Mouse (Mus musculus): ENCODE data around the gene Arhgap25.
"Not testable (repeated sequence)": the region's sequence is repeated elsewhere in the genome, so short reads cannot be mapped to it uniquely, and the experiment has no call there.

Arhgap25 gene

GRCm38 (mm10) chr6:87532953-87533710 lies at the start of gene Arhgap25:
Arhgap25 (minus strand) TSS chr6:87533259.
- DNase-seq, result no peak

GRCm38 (mm10) chr6:87582456-87582855 lies 49.4 kb upstream of the Arhgap25 start:
- peak; percentile 13 to 42 for DNase-seq

- DNase-seq, result no peak
Observed at GRCm38 (mm10) chr6:87581581-87581980, 48.5 kb upstream of the Arhgap25 start.

- no peak for DNase-seq
Observed at GRCm38 (mm10) chr6:87581071-87581470, 48.0 kb upstream of the Arhgap25 start.

GRCm38 (mm10) chr6:87578247-87578646 lies 45.2 kb upstream of the Arhgap25 start:
- DNase-seq, result no peak

- DNase-seq, result no peak
Observed at GRCm38 (mm10) chr6:87576648-87577330, 43.7 kb upstream of the Arhgap25 start.

- DNase-seq, result not testable (repeated sequence)
Observed at GRCm38 (mm10) chr6:87571863-87572262, 38.8 kb upstream of the Arhgap25 start.

GRCm38 (mm10) chr6:87567686-87568593 lies 34.9 kb upstream of the Arhgap25 start:
- no peak for DNase-seq

- DNase-seq, result no peak
Observed at GRCm38 (mm10) chr6:87565166-87565565, 32.1 kb upstream of the Arhgap25 start.

GRCm38 (mm10) chr6:87564356-87564755 lies 31.3 kb upstream of the Arhgap25 start:
- DNase-seq, result no peak

GRCm38 (mm10) chr6:87553724-87554123 lies 20.7 kb upstream of the Arhgap25 start:
- DNase-seq, result no peak

GRCm38 (mm10) chr6:87552054-87552807 lies 19.2 kb upstream of the Arhgap25 start:
- peak in 1 of 2 experiments; percentile 20 for DNase-seq

- DNase-seq, result no peak
Observed at GRCm38 (mm10) chr6:87547836-87548235, 14.8 kb upstream of the Arhgap25 start.

GRCm38 (mm10) chr6:87547431-87547830 lies 14.4 kb upstream of the Arhgap25 start:
- no peak for DNase-seq

GRCm38 (mm10) chr6:87545331-87546217 lies 12.5 kb upstream of the Arhgap25 start:
- DNase-seq, result peak in 1 of 2 experiments; percentile 30

GRCm38 (mm10) chr6:87542027-87542426 lies 9.0 kb upstream of the Arhgap25 start:
- peak; percentile 57 to 62 for DNase-seq

GRCm38 (mm10) chr6:87541171-87541571 lies 8.1 kb upstream of the Arhgap25 start:
- DNase-seq, result no peak

GRCm38 (mm10) chr6:87538376-87539270 lies 5.6 kb upstream of the Arhgap25 start:
- peak; percentile 20 to 53 for DNase-seq

- no peak for DNase-seq
Observed at GRCm38 (mm10) chr6:87537678-87538077, 4.6 kb upstream of the Arhgap25 start.

- no peak for DNase-seq
Observed at GRCm38 (mm10) chr6:87536270-87536669, 3.2 kb upstream of the Arhgap25 start.
